Mouse (Mus musculus): ENCODE results near the gene Cplx3. TPM values are rescaled to one million over a fixed set of nuclear protein-coding genes. Genes with fewer than 3 reads are reported as not detected.
A peak's percentile ranks its signal among the peaks of the same experiment; 100 is the strongest.

Gene Cplx3
- polyA plus RNA-seq, 1 experiment from 2014 or later: 1.3 TPM

DNA sequence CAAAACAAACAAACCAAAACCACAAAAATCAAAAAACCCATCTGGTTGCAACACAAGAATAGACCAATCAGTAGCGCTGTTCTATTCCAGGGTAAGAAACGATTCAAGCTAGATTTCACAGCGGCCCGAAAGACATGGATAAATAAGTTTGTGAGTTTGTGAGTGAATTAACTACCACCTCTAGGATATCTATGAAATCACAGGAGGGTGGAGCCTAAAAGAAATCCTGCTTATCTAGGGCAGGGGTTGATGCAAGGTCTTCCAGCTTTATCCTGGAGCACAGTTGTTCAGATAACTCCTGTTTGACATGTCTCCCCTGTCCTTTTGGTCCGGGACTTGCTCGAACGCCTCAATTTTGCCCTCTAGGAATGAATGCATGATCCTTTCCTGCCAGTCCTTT is 45.8 kb downstream of the Cplx3 start:
- H3K4me2 ChIP-seq (ENCODE audit: low read length): peak overlapping the region; percentile 69
- peak overlapping the region; percentile 93 for H3K27ac ChIP-seq (ENCODE audit: low read length)
- peak; percentile 26 for ATAC-seq
- peak overlapping the region; percentile 66 for H3K4me3 ChIP-seq (ENCODE audit: low read depth, low read length)
- no peaks in the 10 kb centered on the region for H3K36me3 ChIP-seq (ENCODE audit: control insufficient read depth, insufficient read depth, low read length)
- H3K27me3 ChIP-seq (ENCODE audit: control insufficient read depth, insufficient read depth, low read depth, low read length): no peaks in the 10 kb centered on the region
- H3K9me3 ChIP-seq (replicated peaks; ENCODE audit: control insufficient read depth, low read length, poor library complexity, severe bottlenecking): no peaks in the 10 kb centered on the region
- H3K9ac ChIP-seq (ENCODE audit: low read depth, low read length): peak overlapping the region; percentile 74
- H3K4me1 ChIP-seq (ENCODE audit: control insufficient read depth, insufficient read depth, low read length): peaks cover 25% of the 10 kb centered on the region
- 28% methylated on average over 7 of the region's 7 CpGs for WGBS

DNA sequence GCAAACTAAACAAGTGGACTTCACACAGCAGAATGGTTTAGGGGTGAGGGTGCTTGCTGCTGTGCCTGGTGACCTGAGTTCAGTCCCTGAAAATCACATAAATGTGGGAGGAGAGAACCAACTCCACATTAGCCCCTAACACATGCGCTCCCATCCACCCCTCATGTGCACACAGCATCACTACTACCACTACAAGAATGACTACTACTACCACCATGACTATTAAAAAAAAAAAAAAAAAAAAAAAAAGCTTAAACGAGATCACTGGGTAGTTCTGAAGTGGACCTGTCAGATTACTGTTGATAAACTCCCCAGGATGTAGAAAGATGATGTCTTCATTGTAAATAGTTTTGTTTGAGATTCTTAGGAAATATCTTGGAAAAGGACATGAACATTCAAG is 46.5 kb downstream of the Cplx3 start:
- no peak for ATAC-seq
- peaks cover 25% of the 10 kb centered on the region for H3K4me1 ChIP-seq (ENCODE audit: control insufficient read depth, insufficient read depth, low read length)
- no peaks in the 10 kb centered on the region for H3K27me3 ChIP-seq (ENCODE audit: control insufficient read depth, insufficient read depth, low read depth, low read length)
- no peaks in the 10 kb centered on the region for H3K9me3 ChIP-seq (replicated peaks; ENCODE audit: control insufficient read depth, low read length, poor library complexity, severe bottlenecking)
- H3K9ac ChIP-seq (ENCODE audit: low read depth, low read length): no peak overlapping the region
- no peaks in the 10 kb centered on the region for H3K36me3 ChIP-seq (ENCODE audit: control insufficient read depth, insufficient read depth, low read length)
- WGBS: 59% methylated on average over 2 of the region's 2 CpGs
- no peak overlapping the region for H3K27ac ChIP-seq (ENCODE audit: low read length)
- H3K4me3 ChIP-seq (ENCODE audit: low read depth, low read length): no peak overlapping the region
- no peak overlapping the region for H3K4me2 ChIP-seq (ENCODE audit: low read length)

DNA sequence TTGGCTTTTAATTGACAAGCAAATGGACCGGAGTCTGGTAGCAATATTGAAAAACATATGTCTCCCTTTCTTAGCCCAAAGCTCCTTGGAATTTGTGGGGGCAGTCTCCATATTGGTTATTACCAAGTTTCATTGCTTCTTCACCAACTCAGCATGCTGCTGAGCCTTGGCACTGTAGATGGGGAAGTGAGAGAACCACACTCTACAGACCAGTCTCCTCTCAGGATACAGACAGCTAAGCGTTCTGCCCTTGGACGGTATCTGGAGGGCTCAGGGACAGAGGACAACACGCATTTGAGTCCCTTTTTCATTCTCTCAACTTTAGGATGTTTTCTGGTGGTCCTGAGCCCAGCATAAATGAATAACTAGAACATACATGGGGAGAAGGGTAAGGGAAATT is 47.5 kb downstream of the Cplx3 start:
- no peak for ATAC-seq
- H3K9ac ChIP-seq (ENCODE audit: low read depth, low read length): no peak overlapping the region
- no peaks in the 10 kb centered on the region for H3K36me3 ChIP-seq (ENCODE audit: control insufficient read depth, insufficient read depth, low read length)
- H3K4me3 ChIP-seq (ENCODE audit: low read depth, low read length): no peak overlapping the region
- no peak overlapping the region for H3K27ac ChIP-seq (ENCODE audit: low read length)
- no peaks in the 10 kb centered on the region for H3K27me3 ChIP-seq (ENCODE audit: control insufficient read depth, insufficient read depth, low read depth, low read length)
- H3K4me2 ChIP-seq (ENCODE audit: low read length): no peak overlapping the region
- H3K4me1 ChIP-seq (ENCODE audit: control insufficient read depth, insufficient read depth, low read length): peaks cover 25% of the 10 kb centered on the region
- no peaks in the 10 kb centered on the region for H3K9me3 ChIP-seq (replicated peaks; ENCODE audit: control insufficient read depth, low read length, poor library complexity, severe bottlenecking)
- WGBS: 92% methylated on average over 4 of the region's 4 CpGs

DNA sequence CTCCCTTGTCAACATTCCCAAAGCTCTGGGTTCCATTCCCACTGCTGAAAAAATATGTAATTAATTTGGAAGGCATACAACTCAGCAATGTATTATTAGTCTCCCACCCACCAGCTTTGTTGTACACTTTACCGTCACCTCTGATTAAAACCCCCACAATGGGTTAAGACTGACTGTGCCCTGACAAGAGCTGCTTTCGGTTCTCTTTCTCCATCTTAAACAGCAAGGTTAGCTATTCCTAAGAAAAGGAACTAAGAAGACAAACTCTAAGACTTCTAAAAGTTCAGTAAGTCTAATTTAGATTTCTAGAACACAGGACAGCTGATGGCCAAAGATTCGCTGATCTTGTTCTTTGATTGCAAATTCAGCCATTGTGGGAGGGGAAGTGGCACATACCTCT is 48.9 kb downstream of the Cplx3 start:
- Histone ChIP-seq H3K27ac (ENCODE audit: low read length) (no peak overlapping the region), H3K27me3 (ENCODE audit: control insufficient read depth, insufficient read depth, low read depth, low read length) (no peaks in the 10 kb centered on the region), H3K4me2 (ENCODE audit: low read length) (no peak overlapping the region), H3K9me3 (replicated peaks; ENCODE audit: control insufficient read depth, low read length, poor library complexity, severe bottlenecking) (no peaks in the 10 kb centered on the region), H3K36me3 (ENCODE audit: control insufficient read depth, insufficient read depth, low read length) (no peaks in the 10 kb centered on the region), H3K4me1 (ENCODE audit: control insufficient read depth, insufficient read depth, low read length) (peaks cover 15% of the 10 kb centered on the region), H3K9ac (ENCODE audit: low read depth, low read length) (no peak overlapping the region), H3K4me3 (ENCODE audit: low read depth, low read length) (no peak overlapping the region)
- WGBS: 77% methylated on average over 3 of the region's 3 CpGs
- ATAC-seq: no peak

DNA sequence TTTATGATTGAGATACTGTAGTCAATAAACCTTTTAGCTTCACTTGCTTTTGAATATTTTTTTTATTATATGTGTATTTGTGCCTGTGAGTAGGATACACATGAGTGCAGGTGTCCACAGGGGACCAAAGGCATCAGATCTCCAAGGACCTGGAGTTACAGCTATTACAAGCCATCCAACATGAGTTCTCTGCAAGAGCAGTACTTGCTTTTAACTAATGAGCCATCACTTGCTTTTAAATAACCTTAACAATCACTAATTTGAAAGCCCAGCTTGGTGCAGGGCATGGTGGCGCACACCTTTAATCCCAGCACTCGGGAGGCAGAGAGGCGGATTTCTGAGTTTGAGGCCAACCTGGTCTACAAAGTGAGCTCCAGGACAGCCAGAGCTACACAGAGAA is 51.3 kb downstream of the Cplx3 start:
- no peaks in the 10 kb centered on the region for H3K27me3 ChIP-seq (ENCODE audit: control insufficient read depth, insufficient read depth, low read depth, low read length)
- H3K4me2 ChIP-seq (ENCODE audit: low read length): no peak overlapping the region
- no peak overlapping the region for H3K9ac ChIP-seq (ENCODE audit: low read depth, low read length)
- H3K36me3 ChIP-seq (ENCODE audit: control insufficient read depth, insufficient read depth, low read length): 0 out of 2 replicates have a peak, but pooled peaks cover 2% of the 10 kb centered on the region
- no peak for ATAC-seq
- H3K4me3 ChIP-seq (ENCODE audit: low read depth, low read length): no peak overlapping the region
- peaks cover 7% of the 10 kb centered on the region for H3K4me1 ChIP-seq (ENCODE audit: control insufficient read depth, insufficient read depth, low read length)
- 42% methylated on average over 3 of the region's 3 CpGs for WGBS
- H3K27ac ChIP-seq (ENCODE audit: low read length): no peak overlapping the region
- H3K9me3 ChIP-seq (replicated peaks; ENCODE audit: control insufficient read depth, low read length, poor library complexity, severe bottlenecking): no peaks in the 10 kb centered on the region

DNA sequence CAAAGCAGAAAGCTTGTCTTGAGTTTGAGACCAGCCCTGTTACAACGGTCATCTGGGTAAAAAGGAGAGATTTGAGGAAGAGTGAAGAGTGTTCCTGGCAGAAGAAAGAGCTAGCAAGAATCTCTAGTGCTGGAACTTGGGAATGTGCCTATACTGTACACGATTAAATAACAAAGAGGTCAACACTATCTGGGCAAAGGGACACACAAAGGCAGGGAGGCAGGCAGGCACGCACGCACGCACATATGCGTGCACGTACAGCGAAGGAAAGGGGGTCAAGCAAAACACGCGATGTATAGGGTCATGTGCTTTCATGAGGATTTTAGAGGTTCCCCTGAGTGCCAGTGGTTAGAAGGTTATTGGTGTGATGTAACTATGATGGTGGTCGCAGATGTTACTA is 53.0 kb downstream of the Cplx3 start:
- peaks cover 7% of the 10 kb centered on the region for H3K4me1 ChIP-seq (ENCODE audit: control insufficient read depth, insufficient read depth, low read length)
- peak; percentile 22; the same call in 1 of the 2 replicates for ATAC-seq
- no peak overlapping the region for H3K4me3 ChIP-seq (ENCODE audit: low read depth, low read length)
- H3K9ac ChIP-seq (ENCODE audit: low read depth, low read length): no peak overlapping the region
- WGBS: 69% methylated on average over 11 of the region's 11 CpGs
- H3K27ac ChIP-seq (ENCODE audit: low read length): no peak overlapping the region
- H3K27me3 ChIP-seq (ENCODE audit: control insufficient read depth, insufficient read depth, low read depth, low read length): no peaks in the 10 kb centered on the region
- no peaks in the 10 kb centered on the region for H3K9me3 ChIP-seq (replicated peaks; ENCODE audit: control insufficient read depth, low read length, poor library complexity, severe bottlenecking)
- no peak overlapping the region for H3K4me2 ChIP-seq (ENCODE audit: low read length)
- H3K36me3 ChIP-seq (ENCODE audit: control insufficient read depth, insufficient read depth, low read length): 0 out of 2 replicates have a peak, but pooled peaks cover 2% of the 10 kb centered on the region

DNA sequence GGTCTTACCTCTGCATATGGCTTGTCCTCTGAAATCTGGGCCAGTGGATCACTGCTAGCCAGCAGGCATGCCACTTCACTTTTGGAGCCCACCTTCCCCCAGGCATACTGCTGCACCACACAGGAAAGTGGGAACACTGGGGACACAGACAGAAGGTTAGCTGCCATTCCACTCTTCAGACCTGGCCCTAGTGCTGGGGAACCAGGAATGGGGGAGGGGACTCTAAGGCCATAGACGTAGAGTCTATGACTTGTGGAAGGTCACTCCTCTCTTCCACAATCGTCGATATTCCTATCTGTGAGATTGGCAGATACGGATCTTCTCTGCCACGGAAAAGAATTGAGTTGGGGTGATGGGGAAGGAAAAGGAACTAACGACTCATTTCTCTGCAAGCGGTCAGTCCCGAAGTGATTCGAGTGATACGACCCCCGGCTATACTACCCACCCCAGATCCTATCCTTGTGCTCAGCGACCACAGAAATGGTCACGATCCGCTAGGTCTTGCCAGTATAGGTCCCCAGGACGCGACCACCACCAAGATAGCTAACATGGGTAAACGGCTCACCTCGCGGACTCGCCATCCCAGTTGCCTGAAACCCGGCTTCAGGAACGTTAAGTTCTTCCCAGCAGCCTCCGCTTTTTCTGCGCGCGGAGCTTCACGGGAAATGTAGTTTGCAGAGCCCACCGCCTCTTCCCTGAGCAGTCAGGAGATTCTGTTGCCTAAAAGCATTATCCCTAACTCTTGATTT is 53.8 kb downstream of the Cplx3 start, which contains the start of gene Mpi:
Gene Mpi (minus strand): TSS at position 625 of the 749 bp plus-strand sequence.
- Histone ChIP-seq H3K4me1 (ENCODE audit: control insufficient read depth, insufficient read depth, low read length) (peaks cover 7% of the 10 kb centered on the region), H3K4me3 (ENCODE audit: low read depth, low read length) (peak within 1 kb of the TSS; percentile 58), H3K36me3 (ENCODE audit: control insufficient read depth, insufficient read depth, low read length) (0 out of 2 replicates have a peak, but pooled peaks cover 2% of the 10 kb centered on the region), H3K4me2 (ENCODE audit: low read length) (peak within 1 kb of the TSS; percentile 93), H3K9me3 (replicated peaks; ENCODE audit: control insufficient read depth, low read length, poor library complexity, severe bottlenecking) (no peaks in the 10 kb centered on the region), H3K27me3 (ENCODE audit: control insufficient read depth, insufficient read depth, low read depth, low read length) (no peaks in the 10 kb centered on the region), H3K9ac (ENCODE audit: low read depth, low read length) (peak within 1 kb of the TSS; percentile 80), H3K27ac (ENCODE audit: low read length) (peak within 1 kb of the TSS; percentile 45; the same call in 1 of the 2 replicates)
- peak; percentile 80 for ATAC-seq
- WGBS: under 1% methylated on average over 28 of the region's 28 CpGs

DNA sequence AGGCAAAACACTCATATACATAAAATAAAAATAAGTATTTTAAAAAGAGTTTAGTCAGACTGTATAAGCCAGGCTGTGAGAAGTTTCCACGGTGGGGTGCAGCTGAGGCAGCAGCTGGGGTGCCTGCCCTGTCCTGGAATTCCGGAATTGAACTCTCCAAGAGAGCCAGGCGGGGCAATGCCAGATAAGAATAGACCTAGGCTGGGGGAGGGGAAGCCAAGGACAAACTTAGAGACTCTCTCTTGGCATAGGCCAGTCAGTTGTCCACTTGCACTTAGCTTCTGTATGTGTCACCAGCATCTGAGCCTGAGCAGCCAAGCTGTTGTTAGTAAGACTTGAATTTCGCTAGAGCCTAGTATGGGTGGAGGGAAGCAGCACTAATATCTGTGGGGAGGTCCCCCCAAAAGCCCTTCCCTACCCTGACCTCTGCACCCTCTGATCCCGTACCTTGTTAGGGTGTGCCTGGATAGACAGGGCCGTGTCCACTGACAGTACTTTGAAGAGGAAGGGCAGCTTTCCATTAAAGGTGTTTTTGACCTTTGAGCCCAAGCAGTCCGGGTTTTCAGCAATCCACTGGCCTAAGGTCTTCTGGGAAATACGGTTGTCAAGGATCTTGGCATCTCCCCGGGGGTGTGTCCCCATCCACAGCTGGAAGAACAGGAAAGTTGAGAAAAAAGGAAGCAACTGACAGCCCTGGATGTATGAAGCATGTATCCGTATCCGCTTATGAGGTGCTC is 55.8 kb downstream of the Cplx3 start:
- WGBS: 93% methylated on average over 11 of the region's 11 CpGs
- Histone ChIP-seq H3K36me3 (ENCODE audit: control insufficient read depth, insufficient read depth, low read length) (peaks cover 2% of the 10 kb centered on the region; the same call in 1 of the 2 replicates), H3K27ac (ENCODE audit: low read length) (no peak overlapping the region), H3K4me2 (ENCODE audit: low read length) (no peak overlapping the region), H3K4me1 (ENCODE audit: control insufficient read depth, insufficient read depth, low read length) (peaks cover 7% of the 10 kb centered on the region), H3K9me3 (replicated peaks; ENCODE audit: control insufficient read depth, low read length, poor library complexity, severe bottlenecking) (no peaks in the 10 kb centered on the region), H3K4me3 (ENCODE audit: low read depth, low read length) (no peak overlapping the region), H3K9ac (ENCODE audit: low read depth, low read length) (no peak overlapping the region), H3K27me3 (ENCODE audit: control insufficient read depth, insufficient read depth, low read depth, low read length) (no peaks in the 10 kb centered on the region)
- ATAC-seq: no peak
